Mouse (Mus musculus): Measurements from ENCODE around the gene Kazald1.

GRCm38 (mm10) chr19:45040214-45040613 lies 34.8 kb upstream of the Kazald1 start:
- TF ChIP-seq CTCF (IDR thresholded peaks at IDR 0.05; ENCODE audit: insufficient read depth, low read length), result no peak
- no peak for TF ChIP-seq POLR2A (IDR thresholded peaks at IDR 0.05; ENCODE audit: borderline replicate concordance, extremely low read depth, low read depth, low read length)

Measured in lung, adult 2 months (tissue).